ENCODE assay signal across 8 mouse cellular contexts in the genomic region with DNA sequence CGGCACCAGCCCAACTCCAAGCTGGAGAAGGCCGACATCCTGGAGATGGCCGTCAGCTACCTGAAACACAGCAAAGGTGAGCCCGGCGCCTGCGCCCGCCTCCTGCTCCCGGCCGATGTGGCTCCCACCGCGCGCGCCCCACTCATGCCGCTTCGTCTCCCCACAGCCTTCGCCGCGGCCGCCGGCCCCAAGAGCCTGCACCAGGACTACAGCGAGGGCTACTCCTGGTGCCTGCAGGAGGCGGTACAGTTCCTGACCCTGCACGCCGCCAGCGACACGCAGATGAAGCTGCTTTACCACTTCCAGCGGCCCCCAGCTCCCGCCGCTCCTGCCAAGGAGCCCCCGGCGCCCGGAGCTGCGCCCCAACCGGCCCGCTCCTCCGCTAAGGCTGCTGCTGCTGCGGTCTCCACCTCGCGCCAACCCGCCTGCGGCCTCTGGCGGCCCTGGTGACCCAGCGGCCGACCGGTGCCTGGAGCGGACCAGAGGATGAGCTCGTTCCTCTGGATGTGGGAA. TPM values are rescaled to one million over a fixed set of nuclear protein-coding genes. Genes with fewer than 3 reads are reported as not detected.
DNase-seq lines count a peak whose midpoint lies in the region; ATAC-seq and TF ChIP-seq lines count a peak whose summit lies in the region.

No protein-coding gene starts in this region.

- no peak for TF ChIP-seq CTCF in ES-Bruce4 (IDR thresholded peaks at IDR 0.05; ENCODE audit: low read depth, low read length)

- no peaks in the 10 kb centered on the region for H3K36me3 ChIP-seq in ES-Bruce4 (ENCODE audit: control insufficient read depth, insufficient read depth, low read length, poor library complexity, severe bottlenecking)
- H3K36me3 ChIP-seq in embryonic facial prominence, embryonic 10.5 days (replicated peaks), result peaks cover 17% of the 10 kb centered on the region
- peaks cover 29% of the 10 kb centered on the region for H3K36me3 ChIP-seq in hindbrain, embryonic 10.5 days
- H3K36me3 ChIP-seq in liver, embryonic 13.5 days, result peaks cover 7% of the 10 kb centered on the region

- DNase-seq in gastrocnemius, adult 18-20 months (ENCODE audit: low spot score), result peak; percentile 37
- DNase-seq in gastrocnemius, postnatal 36 days, result no peak
- peak; percentile 71 for DNase-seq in embryonic facial prominence, embryonic 10.5 days (ENCODE audit: low spot score)
- DNase-seq in hindbrain, embryonic 10.5 days (ENCODE audit: low spot score), result peak; percentile 72
- DNase-seq in liver, embryonic 13.5 days, result no peak

- peaks cover 3% of the 10 kb centered on the region for H3K4me1 ChIP-seq in ES-Bruce4 (ENCODE audit: control insufficient read depth, insufficient read depth, low read length)
- H3K4me1 ChIP-seq in embryonic facial prominence, embryonic 10.5 days, result peaks cover 93% of the 10 kb centered on the region
- peaks cover 98% of the 10 kb centered on the region for H3K4me1 ChIP-seq in hindbrain, embryonic 10.5 days (replicated peaks)
- H3K4me1 ChIP-seq in liver, embryonic 13.5 days (replicated peaks), result peaks cover 53% of the 10 kb centered on the region

- no peak for ATAC-seq in liver, embryonic 13.5 days (ENCODE audit: low read depth)
- ATAC-seq in neutrophil, adult 5-6 weeks (ENCODE audit: extremely low read depth, insufficient number of reproducible peaks, low FRiP score, poor library complexity, severe bottlenecking), result peak; percentile 34; the same call in 1 of the 2 replicates
- no peak for ATAC-seq in erythroblast, adult 5-6 weeks (replicated peaks; ENCODE audit: low FRiP score, poor library complexity, severe bottlenecking)

- peak overlapping the region; percentile 61 for H3K4me2 ChIP-seq in liver, embryonic 13.5 days

- H3K9me3 ChIP-seq in ES-Bruce4 (replicated peaks; ENCODE audit: control insufficient read depth, insufficient read depth, low read length, poor library complexity, severe bottlenecking), result no peaks in the 10 kb centered on the region
- H3K9me3 ChIP-seq in embryonic facial prominence, embryonic 10.5 days, result no peaks in the 10 kb centered on the region
- H3K9me3 ChIP-seq in hindbrain, embryonic 10.5 days, result no peaks in the 10 kb centered on the region
- no peaks in the 10 kb centered on the region for H3K9me3 ChIP-seq in liver, embryonic 13.5 days (replicated peaks)

- TF ChIP-seq POLR2A in ES-Bruce4 (IDR thresholded peaks at IDR 0.05; ENCODE audit: insufficient read depth, low read length), result no peak

- H3K4me3 ChIP-seq in ES-Bruce4 (ENCODE audit: low read depth, low read length), result peak overlapping the region; percentile 77
- peak overlapping the region; percentile 91 for H3K4me3 ChIP-seq in embryonic facial prominence, embryonic 10.5 days
- H3K4me3 ChIP-seq in hindbrain, embryonic 10.5 days, result peak overlapping the region; percentile 91
- H3K4me3 ChIP-seq in liver, embryonic 13.5 days (replicated peaks), result peak overlapping the region; percentile 46

- no peak for TF ChIP-seq EP300 in ES-Bruce4 (IDR thresholded peaks at IDR 0.05; ENCODE audit: insufficient read depth, low read depth, low read length)

- H3K9ac ChIP-seq in ES-Bruce4 (ENCODE audit: low read depth, poor library complexity, severe bottlenecking), result peak overlapping the region; percentile 61
- H3K9ac ChIP-seq in liver, embryonic 13.5 days, result no peak overlapping the region

- under 1% methylated on average over 47 of the region's 47 CpGs for WGBS in embryonic facial prominence, embryonic 10.5 days
- WGBS in hindbrain, embryonic 10.5 days, result under 1% methylated on average over 47 of the region's 47 CpGs
- under 1% methylated on average over 47 of the region's 47 CpGs for WGBS in liver, embryonic 13.5 days (ENCODE audit: insufficient replicate concordance)

- H3K27ac ChIP-seq in ES-Bruce4 (ENCODE audit: insufficient read depth, low read length), result no peak overlapping the region
- peak overlapping the region; percentile 98 for H3K27ac ChIP-seq in embryonic facial prominence, embryonic 10.5 days (replicated peaks)
- H3K27ac ChIP-seq in hindbrain, embryonic 10.5 days, result peak overlapping the region; percentile 97
- no peak overlapping the region for H3K27ac ChIP-seq in liver, embryonic 13.5 days

- peaks cover 13% of the 10 kb centered on the region for H3K27me3 ChIP-seq in ES-Bruce4 (ENCODE audit: control insufficient read depth, insufficient read depth, low read length, poor library complexity, severe bottlenecking)
- H3K27me3 ChIP-seq in embryonic facial prominence, embryonic 10.5 days (replicated peaks; ENCODE audit: low read depth, poor library complexity, severe bottlenecking), result peaks cover 76% of the 10 kb centered on the region
- peaks cover 68% of the 10 kb centered on the region for H3K27me3 ChIP-seq in hindbrain, embryonic 10.5 days (ENCODE audit: insufficient read depth, poor library complexity, severe bottlenecking)
- peaks cover 75% of the 10 kb centered on the region for H3K27me3 ChIP-seq in liver, embryonic 13.5 days

- intact Hi-C loops in gastrocnemius, postnatal 36 days (cut with DNase I), result no loop called here

RNA-seq across cellular contexts. Expression of a gene that starts 0.6 kb away (rescaled TPM):
- not detected for total RNA-seq in gastrocnemius, adult 18-20 months (2021)
- not detected for total RNA-seq in gastrocnemius, postnatal 36 days (2021)
- polyA plus RNA-seq in ES-Bruce4 (2011; ENCODE audit: insufficient read depth, insufficient read length, low read depth, missing spikeins), result not detected in 2 replicates
- polyA plus RNA-seq in embryonic facial prominence, embryonic 10.5 days (2016; fragmentation: Nextera tagmentation; extraction: Ambion mirVana), result 84.4 and 151 TPM in 2 replicates
- 534 and 601 TPM in 2 replicates for polyA plus RNA-seq in hindbrain, embryonic 10.5 days (2016; fragmentation: Nextera tagmentation; extraction: Ambion mirVana)
- polyA plus RNA-seq in liver, embryonic 13.5 days (2015; fragmentation: Nextera tagmentation; extraction: Ambion mirVana), result 0.08 and 0.23 TPM in 2 replicates
- 0.35 and 1.8 TPM in 2 replicates for total RNA-seq in neutrophil, adult 5-6 weeks (2017)
- not detected in 2 replicates for total RNA-seq in erythroblast, adult 5-6 weeks (2015; ENCODE audit: low replicate concordance)
- not detected in 2 replicates for total RNA-seq in erythroblast, adult 5-6 weeks (2017; ENCODE audit: low replicate concordance)

RNA-seq across cellular contexts. Expression of a gene that starts 2.6 kb away (rescaled TPM):
- total RNA-seq in gastrocnemius, adult 18-20 months (2021), result 10 to 100 TPM; 31.9 to 35.6 TPM
- 10 to 100 TPM; 30.5 to 33.2 TPM for total RNA-seq in gastrocnemius, postnatal 36 days (2021)
- 21.5 and 26.6 TPM in 2 replicates for polyA plus RNA-seq in ES-Bruce4 (2011; ENCODE audit: insufficient read depth, insufficient read length, low read depth, missing spikeins)
- polyA plus RNA-seq in embryonic facial prominence, embryonic 10.5 days (2016; fragmentation: Nextera tagmentation; extraction: Ambion mirVana), result 49.2 and 50.1 TPM in 2 replicates
- polyA plus RNA-seq in hindbrain, embryonic 10.5 days (2016; fragmentation: Nextera tagmentation; extraction: Ambion mirVana), result 39.9 and 46.5 TPM in 2 replicates
- polyA plus RNA-seq in liver, embryonic 13.5 days (2015; fragmentation: Nextera tagmentation; extraction: Ambion mirVana), result 23.9 and 27.0 TPM in 2 replicates
- 41.4 and 44.8 TPM in 2 replicates for total RNA-seq in neutrophil, adult 5-6 weeks (2017)
- total RNA-seq in erythroblast, adult 5-6 weeks (2015; ENCODE audit: low replicate concordance), result 11.7 and 19.6 TPM in 2 replicates
- 11.1 and 11.2 TPM in 2 replicates for total RNA-seq in erythroblast, adult 5-6 weeks (2017; ENCODE audit: low replicate concordance)

RNA-seq across cellular contexts. Expression of a gene that starts 32.9 kb away (rescaled TPM):
- 1 to 10 TPM; 1.3 to 1.9 TPM for total RNA-seq in gastrocnemius, adult 18-20 months (2021)
- total RNA-seq in gastrocnemius, postnatal 36 days (2021), result 1 to 10 TPM; 1.4 to 1.6 TPM
- not detected in 2 replicates for polyA plus RNA-seq in ES-Bruce4 (2011; ENCODE audit: insufficient read depth, insufficient read length, low read depth, missing spikeins)
- 0.45 and 1.4 TPM in 2 replicates for polyA plus RNA-seq in embryonic facial prominence, embryonic 10.5 days (2016; fragmentation: Nextera tagmentation; extraction: Ambion mirVana)
- polyA plus RNA-seq in hindbrain, embryonic 10.5 days (2016; fragmentation: Nextera tagmentation; extraction: Ambion mirVana), result 0.43 and 0.87 TPM in 2 replicates
- polyA plus RNA-seq in liver, embryonic 13.5 days (2015; fragmentation: Nextera tagmentation; extraction: Ambion mirVana), result 49.5 and 51.7 TPM in 2 replicates
- 32.6 and 33.8 TPM in 2 replicates for total RNA-seq in neutrophil, adult 5-6 weeks (2017)
- 634 and 677 TPM in 2 replicates for total RNA-seq in erythroblast, adult 5-6 weeks (2015; ENCODE audit: low replicate concordance)
- 775 and 846 TPM in 2 replicates for total RNA-seq in erythroblast, adult 5-6 weeks (2017; ENCODE audit: low replicate concordance)

Comparison
In these comparisons a context has a peak if more than half of its experiments do, and no peak if none do; other contexts are left out.
1. DNase-seq: peak in gastrocnemius, adult 18-20 months (single experiment), embryonic facial prominence, embryonic 10.5 days (single experiment) and hindbrain, embryonic 10.5 days (single experiment); none in gastrocnemius, postnatal 36 days (0 of 2) and liver, embryonic 13.5 days (single experiment).
2. H3K27ac ChIP-seq: peak in embryonic facial prominence, embryonic 10.5 days (single experiment) and hindbrain, embryonic 10.5 days (single experiment); none in ES-Bruce4 (single experiment) and liver, embryonic 13.5 days (single experiment).
3. RNA of a gene that starts 32.9 kb away (total RNA-seq): 634 to 846 TPM in erythroblast, adult 5-6 weeks; 32.6 to 33.8 TPM in neutrophil, adult 5-6 weeks, 1.3 to 1.9 TPM in gastrocnemius, adult 18-20 months and 1.4 to 1.6 TPM in gastrocnemius, postnatal 36 days; every median in the first group is over 10 times any median in the second.
4. Peak in every context shown above with its lines, with median percentiles within 50 percentile points of each other: H3K4me3 ChIP-seq.